Mouse (Mus musculus) splenic B cell, adult 2 months (primary cell): Measurements from ENCODE around the gene Traf7.
A peak's percentile ranks its signal among the peaks of the same experiment; 100 is the strongest.

ENCODE experiments used
- DNase-seq: peaks from one replicate; pipeline ENCODE4 v3.0.0-alpha.2; 2011; ENCODE audit warnings: low read depth, low spot score
- H3K27me3 ChIP-seq: 2 replicates; pipeline ENCODE4 v1.6.1; 2012; ENCODE audit warnings: mild to moderate bottlenecking, low read length, moderate library complexity, mixed read lengths; ENCODE audit not compliant: control insufficient read depth, poor library complexity, insufficient read depth, severe bottlenecking
- H3K36me3 ChIP-seq: 2 replicates; pipeline ENCODE4 v1.6.1; 2012; ENCODE audit warnings: mild to moderate bottlenecking, low read length, moderate library complexity, mixed read lengths; ENCODE audit not compliant: control insufficient read depth, poor library complexity, insufficient read depth, severe bottlenecking

Gene Traf7

GRCm38 (mm10) chr17:24469910-24470602, 57.7 kb downstream of the Traf7 start, which contains the start of the genes E4f1 and Pgp:
Gene E4f1 (minus strand): TSS chr17:24470313.
Gene Pgp (plus strand): TSS chr17:24470392.
- peak; percentile 98 for DNase-seq
- Histone ChIP-seq H3K27me3 (no peaks in the 10 kb centered on the region), H3K36me3 (no peaks in the 10 kb centered on the region)

DNA sequence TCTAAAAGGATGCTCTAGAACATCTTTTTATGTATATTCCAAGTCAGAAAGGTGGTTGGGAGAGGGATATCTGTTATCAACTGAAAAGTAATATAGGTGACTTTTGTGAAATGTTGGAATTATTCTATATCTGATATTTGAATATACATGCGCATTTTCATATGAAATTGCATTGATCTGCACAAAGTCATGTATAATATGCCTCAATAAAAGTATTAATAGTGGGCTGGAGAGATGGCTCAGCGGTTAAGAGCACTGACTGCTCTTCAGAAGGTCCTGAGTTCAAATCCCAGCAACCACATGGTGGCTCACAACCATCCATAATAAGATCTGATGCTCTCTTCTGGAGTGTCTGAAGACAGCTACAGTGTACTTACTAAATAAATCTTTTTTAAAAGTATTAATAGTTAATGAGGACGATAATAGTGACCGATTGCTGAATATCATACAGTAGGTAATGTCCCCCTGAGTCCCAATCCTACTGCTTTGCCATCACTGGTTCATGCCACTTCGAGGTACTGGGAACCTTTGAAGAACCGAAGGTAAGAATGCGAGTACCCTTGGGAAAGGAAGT, 58.3 kb downstream of the Traf7 start:
- Histone ChIP-seq H3K36me3 (no peaks in the 10 kb centered on the region), H3K27me3 (no peaks in the 10 kb centered on the region)
- DNase-seq, result no peak

DNA sequence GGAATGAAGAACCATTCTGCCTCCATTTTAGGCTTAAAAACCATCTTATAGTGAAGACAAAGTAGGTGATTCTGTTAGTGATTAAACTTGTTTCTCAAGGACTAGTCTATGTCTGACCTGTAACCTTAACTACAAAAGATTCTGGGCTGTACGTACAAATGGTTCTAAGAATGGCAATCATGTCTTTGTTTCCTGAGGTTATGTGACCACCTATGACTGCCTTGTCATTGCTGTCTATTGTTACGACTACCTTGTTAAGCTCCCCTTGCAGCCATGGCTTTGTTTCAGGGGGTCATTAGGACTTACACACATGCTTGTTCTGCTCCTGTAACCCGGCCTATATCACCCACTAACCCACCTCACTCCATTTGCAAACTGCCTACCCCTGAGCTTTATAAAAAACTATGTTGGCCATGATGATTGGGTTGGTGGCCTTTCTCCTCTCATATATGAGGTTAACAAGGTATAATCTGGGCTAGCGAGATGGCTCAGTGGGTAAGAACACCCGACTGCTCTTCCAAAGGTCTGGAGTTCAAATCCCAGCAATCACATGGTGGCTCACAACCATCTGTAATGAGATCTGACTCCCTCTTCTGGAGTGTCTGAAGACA, 59.0 kb downstream of the Traf7 start:
- DNase-seq, result no peak
- H3K36me3 ChIP-seq, result no peaks in the 10 kb centered on the region

GRCm38 (mm10) chr17:24463374-24464133, 64.2 kb downstream of the Traf7 start:
- no peaks in the 10 kb centered on the region for H3K36me3 ChIP-seq
- peak; percentile 40 for DNase-seq
- H3K27me3 ChIP-seq, result no peaks in the 10 kb centered on the region

More for the DNA sequence above, 59.0 kb downstream of the Traf7 start:
- H3K27me3 ChIP-seq, result no peaks in the 10 kb centered on the region

GRCm38 (mm10) chr17:24462932-24463331, 64.8 kb downstream of the Traf7 start:
- Histone ChIP-seq H3K27me3 (no peaks in the 10 kb centered on the region), H3K36me3 (no peaks in the 10 kb centered on the region)
- no peak for DNase-seq

GRCm38 (mm10) chr17:24461580-24461979, 66.2 kb downstream of the Traf7 start:
- Histone ChIP-seq H3K27me3 (no peaks in the 10 kb centered on the region), H3K36me3 (no peaks in the 10 kb centered on the region)
- DNase-seq, result peak; percentile 76
